Mouse (Mus musculus) MEL (cell line): ENCODE results near the gene Slc22a8.

Source experiments
- CTCF ChIP-seq, 3 experiments: IDR thresholded peaks in 2 of 3; conservative IDR thresholded peaks in 1 of 3; 2 replicates each; pipeline ENCODE4 v1.5.1; 2011 to 2012; ENCODE audit warnings: low read length in 3 of 3, low read depth in 2 of 3, mild to moderate bottlenecking in 2 of 3, improper control_type of control experiment in 1 of 3, inconsistent platforms in 1 of 3, mixed read lengths in 1 of 3, moderate library complexity in 1 of 3; ENCODE audit not compliant: control insufficient read depth in 1 of 3, insufficient read depth in 1 of 3, poor library complexity in 1 of 3, severe bottlenecking in 1 of 3
- GATA1 ChIP-seq: IDR thresholded peaks from 2 replicates; pipeline ENCODE4 v1.6.1; 2011; ENCODE audit warnings: low read depth, low read length, improper control_type of control experiment
- MXI1 ChIP-seq: IDR thresholded peaks from 2 replicates; pipeline ENCODE4 v1.6.1; 2011; ENCODE audit warnings: mild to moderate bottlenecking, low read depth, low read length, improper control_type of control experiment
- POLR2AphosphoS5 ChIP-seq: IDR thresholded peaks from 2 replicates; pipeline ENCODE4 v1.6.1; 2012; ENCODE audit warnings: low read depth, borderline replicate concordance, mild to moderate bottlenecking, inconsistent platforms, low read length, moderate library complexity, mixed read lengths
- SIN3A ChIP-seq: IDR thresholded peaks from 2 replicates; pipeline ENCODE4 v1.6.1; 2012; ENCODE audit warnings: low read length, improper control_type of control experiment, inconsistent platforms
- TCF12 ChIP-seq: IDR thresholded peaks from 2 replicates; pipeline ENCODE4 v1.6.1; 2014; ENCODE audit warnings: low read depth, mild to moderate bottlenecking, inconsistent platforms, low read length, improper control_type of control experiment, moderate library complexity

- no peak for TF ChIP-seq SIN3A
- TF ChIP-seq POLR2AphosphoS5, result no peak
- TF ChIP-seq CTCF (IDR thresholded peaks at IDR 0.05 in 2 of 3, conservative IDR thresholded peaks at IDR 0.05 in 1 of 3; ENCODE audit: control insufficient read depth in 1 of 3, insufficient read depth in 1 of 3, low read depth in 2 of 3, low read length in 3 of 3, poor library complexity in 1 of 3, severe bottlenecking in 1 of 3), result no peak
- TF ChIP-seq MXI1, result no peak
- TF ChIP-seq GATA1, result no peak
- no peak for TF ChIP-seq TCF12
Measured at GRCm38 (mm10) chr19:8571746-8572145, 19.3 kb upstream of the Slc22a8 start.
